Mouse (Mus musculus): Measurements from ENCODE around the gene Tor3a.

GRCm38 (mm10) chr1:156659906-156660659, 14.1 kb downstream of the Tor3a start:
- TF ChIP-seq CTCF (IDR thresholded peaks at IDR 0.05; ENCODE audit: low read depth, low read length): no peak
- no peak for TF ChIP-seq POLR2A (IDR thresholded peaks at IDR 0.05; ENCODE audit: borderline replicate concordance, low read depth, low read length)

All from bone marrow macrophage, adult 2 months (primary cell).